ENCODE assay signal across 8 mouse cellular contexts in genomic region chr6:134920190-134921013, GRCm38 (mm10). TPM values are rescaled to one million over a fixed set of nuclear protein-coding genes. Genes with fewer than 3 reads are reported as not detected.
DNase-seq lines count a peak whose midpoint lies in the region; ATAC-seq lines count a peak whose summit lies in the region.

Gene Cdkn1b (plus strand): TSS chr6:134920401.

- peak within 1 kb of the TSS; percentile 86 for H3K9ac ChIP-seq in intestine, embryonic 15.5 days

- peaks cover 8% of the 10 kb centered on the region; the same call in 1 of the 2 replicates for H3K4me1 ChIP-seq in intestine, embryonic 15.5 days (replicated peaks)

- under 1% methylated on average over 77 of the region's 77 CpGs for WGBS in intestine, embryonic 15.5 days

- no peaks in the 10 kb centered on the region for H3K36me3 ChIP-seq in intestine, embryonic 15.5 days

- peak; percentile 86 for DNase-seq in adrenal gland, adult 8-10 months
- peak; percentile 84 for DNase-seq in embryo, embryonic 11.5 days (ENCODE audit: low read depth, low spot score)
- DNase-seq in gastrocnemius, postnatal 36 days: peak; percentile 88 to 89
- DNase-seq in left cerebral cortex, postnatal 14 days (ENCODE audit: low spot score in 2 of 2): peak; percentile 90 to 93
- peak; percentile 90 for DNase-seq in right cerebral cortex, postnatal 25 days
- peak; percentile 87 to 92 for DNase-seq in urinary bladder, postnatal 36 days (ENCODE audit: low spot score in 2 of 2)

- ATAC-seq in intestine, embryonic 15.5 days: peak; percentile 96
- ATAC-seq in megakaryocyte-erythroid progenitor cell, adult 5-6 weeks (replicated peaks; ENCODE audit: low FRiP score, low TSS enrichment, poor library complexity, severe bottlenecking): peak; percentile 80

- H3K9me3 ChIP-seq in intestine, embryonic 15.5 days: no peaks in the 10 kb centered on the region

- peak within 1 kb of the TSS; percentile 63 for H3K4me3 ChIP-seq in intestine, embryonic 15.5 days (replicated peaks)

- intact Hi-C loops in gastrocnemius, postnatal 36 days (cut with DNase I): no loop called here
- intact Hi-C loops in left cerebral cortex, postnatal 14 days (cut with DNase I): loop anchor here (5.0 kb wide), 1 partner anchor 33 kb away; no protein-coding TSS in a partner anchor

- H3K4me2 ChIP-seq in intestine, embryonic 15.5 days (replicated peaks): peak within 1 kb of the TSS; percentile 91

- H3K27ac ChIP-seq in intestine, embryonic 15.5 days: peak within 1 kb of the TSS; percentile 97

- H3K27me3 ChIP-seq in intestine, embryonic 15.5 days (replicated peaks): no peaks in the 10 kb centered on the region

RNA-seq across cellular contexts. Expression of gene Cdkn1b, which starts in this region (rescaled TPM):
- total RNA-seq in adrenal gland, adult 8-10 months (2022): 10 to 100 TPM; 32.9 to 44.0 (median 37.1) TPM
- 10 to 100 TPM; 35.3 to 39.5 TPM for total RNA-seq in gastrocnemius, postnatal 36 days (2021)
- polyA plus RNA-seq in intestine, embryonic 15.5 days (2015; fragmentation: Nextera tagmentation; extraction: Ambion mirVana): 15.3 and 15.9 TPM in 2 replicates
- total RNA-seq in left cerebral cortex, postnatal 14 days (2021): 10 to 100 TPM; 45.1 to 49.4 TPM
- total RNA-seq in megakaryocyte-erythroid progenitor cell, adult 5-6 weeks (2014; fragmentation: Nextera tagmentation): 17.2 and 22.1 TPM in 2 replicates
- 34.9 and 49.3 TPM in 2 replicates for total RNA-seq in megakaryocyte-erythroid progenitor cell, adult 5-6 weeks (2017)

Comparison
In these comparisons a context has a peak if more than half of its experiments do, and no peak if none do; other contexts are left out.
1. Peak in every context shown above with its lines: DNase-seq, ATAC-seq, H3K4me3 ChIP-seq and H3K27ac ChIP-seq.